Mouse (Mus musculus) adrenal gland, adult (tissue): ENCODE data around the gene Cyp2d11.
A peak's percentile ranks its signal among the peaks of the same experiment; 100 is the strongest.

ENCODE experiments used
- DNase-seq, 2 experiments: peaks; one replicate each; pipeline ENCODE4 v3.0.0; 2022 to 2023; ENCODE audit warnings: low spot score in 1 of 2; ENCODE audit not compliant: inconsistent age in 2 of 2

The Cyp2d11 gene

DNA sequence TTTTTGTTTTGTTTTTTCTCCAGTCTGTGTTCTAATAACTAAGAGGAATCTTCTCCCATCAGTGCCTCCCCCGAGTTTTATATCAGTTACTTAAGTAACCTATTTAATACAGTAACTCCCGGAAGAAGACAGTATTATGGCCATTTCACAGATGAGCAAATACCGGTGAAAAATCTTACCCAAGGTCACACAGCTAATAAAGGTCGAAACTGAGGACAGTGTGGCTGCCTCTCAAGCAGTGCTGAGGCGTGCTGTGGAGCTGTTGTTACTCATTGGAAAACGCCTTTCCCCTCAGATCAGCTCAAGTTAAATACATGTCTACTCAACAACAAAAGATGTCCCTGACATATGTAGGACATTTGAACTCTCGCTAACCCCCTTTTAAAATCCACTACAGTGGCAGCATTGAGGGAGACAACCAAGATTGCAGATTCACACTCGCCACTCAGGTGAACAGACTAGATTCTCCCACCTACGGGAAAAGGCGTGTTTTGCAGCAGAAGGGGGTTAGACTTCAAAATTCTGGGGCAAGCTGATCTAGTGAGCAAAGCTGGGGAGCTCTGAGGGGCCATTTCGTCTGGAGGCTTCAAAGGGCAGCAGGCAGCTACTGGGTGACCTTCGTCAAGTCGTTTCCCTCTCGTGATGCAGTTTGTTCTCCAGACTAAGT, 40.6 kb downstream of the Cyp2d11 start:
- peak in 1 of 2 experiments; percentile 85 for DNase-seq

DNA sequence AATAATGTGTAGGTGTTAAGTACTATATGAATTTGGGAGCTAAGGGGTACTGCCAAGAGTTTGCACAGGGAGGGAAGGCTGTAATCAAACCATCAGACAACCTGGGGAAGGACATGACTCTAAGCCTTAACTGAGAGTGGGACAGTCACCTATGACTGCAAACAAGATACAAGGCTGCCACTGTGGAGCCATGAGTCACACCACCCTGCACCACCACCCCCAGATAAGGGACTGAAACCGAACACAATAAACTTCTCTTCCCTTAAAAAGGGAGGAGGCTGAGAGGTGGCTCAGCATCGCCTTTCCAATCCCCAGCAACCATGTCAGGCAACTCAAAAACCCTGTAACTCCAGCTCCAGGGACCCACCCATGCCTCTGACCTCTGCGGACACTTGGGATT, 42.3 kb downstream of the Cyp2d11 start:
- peak; percentile 22 to 60 for DNase-seq

DNA sequence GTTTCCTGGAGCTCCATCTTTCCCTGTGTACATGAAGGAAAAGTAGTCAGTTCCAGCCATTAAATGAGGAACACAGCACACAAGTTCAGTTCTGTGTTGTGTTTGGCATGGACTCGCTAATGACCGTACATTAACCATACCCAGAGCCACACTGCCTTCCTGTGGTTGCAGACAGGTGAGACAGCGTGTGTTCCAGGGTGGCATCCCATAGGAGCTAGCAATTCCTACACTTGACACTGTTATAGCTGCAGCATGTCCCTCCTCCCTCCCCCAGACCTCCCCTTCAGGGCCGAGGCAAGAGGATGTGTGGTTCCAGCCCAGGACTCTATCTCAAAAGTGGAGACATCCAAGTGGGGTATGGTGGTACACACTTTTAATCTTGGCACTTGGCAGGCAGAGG, 43.5 kb downstream of the Cyp2d11 start:
- DNase-seq, result peak in 1 of 2 experiments; percentile 5

DNA sequence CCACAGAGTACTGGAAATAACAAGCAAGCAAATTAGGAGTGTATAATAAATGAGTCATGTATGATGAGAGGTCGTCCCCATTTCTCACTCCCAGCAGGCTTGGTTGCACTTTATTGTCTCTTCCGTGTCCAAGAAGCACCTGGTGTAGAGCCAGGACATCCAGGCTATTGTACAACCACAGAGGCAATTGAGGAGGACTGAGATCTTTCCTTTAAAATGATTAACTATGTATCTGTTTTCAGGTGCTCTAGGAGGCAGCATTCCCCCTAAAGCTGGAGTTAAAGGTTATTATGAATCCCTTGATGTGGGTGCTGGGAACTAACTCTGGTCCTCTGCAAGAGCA, 44.9 kb downstream of the Cyp2d11 start:
- no peak for DNase-seq

DNA sequence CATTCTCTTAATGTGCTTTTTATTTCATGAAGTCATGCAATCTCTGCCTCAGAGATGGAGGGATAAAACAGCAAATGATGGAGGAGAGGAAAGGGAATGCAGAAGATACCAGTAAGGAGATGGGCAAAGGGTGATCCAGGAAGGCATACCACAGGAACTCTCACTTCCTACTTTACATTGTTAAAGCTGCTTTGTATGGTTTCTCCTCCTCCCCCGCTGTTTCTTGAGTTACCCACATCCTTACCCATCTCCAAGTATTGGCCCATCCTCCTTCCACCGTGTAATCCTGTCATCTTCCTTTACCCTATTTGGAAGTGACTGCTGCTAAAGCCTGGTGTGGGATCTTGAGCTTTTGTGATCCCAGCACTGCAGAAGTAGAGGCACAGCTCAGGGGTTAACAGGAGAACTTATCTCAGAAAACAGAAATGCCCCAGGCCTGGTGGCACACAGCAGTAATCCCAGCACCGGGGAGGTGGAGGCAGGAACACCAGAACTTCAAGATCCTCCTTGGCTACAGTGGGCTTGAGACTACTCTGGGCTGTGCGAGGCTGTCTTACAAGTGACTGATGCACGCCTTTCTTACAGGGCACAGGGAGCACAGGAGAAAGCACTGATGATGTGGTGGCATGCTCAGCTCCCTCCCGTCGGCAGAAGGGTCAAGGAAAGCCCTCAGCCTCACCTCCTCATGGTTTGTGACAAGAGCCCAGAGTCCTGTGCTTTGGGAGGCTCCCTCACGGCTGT, 45.4 kb downstream of the Cyp2d11 start:
- peak; percentile 9 to 52 for DNase-seq

DNA sequence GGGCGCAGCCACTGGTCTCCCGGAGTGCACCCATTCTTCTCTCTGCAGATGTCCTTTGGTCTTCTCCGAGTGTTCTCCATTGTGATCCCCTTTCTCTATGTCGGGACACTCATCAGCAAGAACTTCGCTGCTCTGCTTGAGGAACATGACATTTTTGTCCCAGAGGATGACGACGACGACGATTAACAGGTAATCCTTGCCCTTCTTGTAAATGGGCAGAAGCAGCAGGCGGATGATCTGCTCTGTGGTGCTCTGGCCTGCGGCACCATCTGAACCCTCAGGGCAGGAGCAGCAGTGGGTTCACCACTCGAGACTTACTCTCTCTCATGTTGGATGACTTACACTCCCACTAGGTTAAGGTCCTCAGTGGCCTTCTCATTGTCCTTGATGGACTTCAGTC, 46.0 kb downstream of the Cyp2d11 start:
- peak in 1 of 2 experiments; percentile 51 for DNase-seq

DNA sequence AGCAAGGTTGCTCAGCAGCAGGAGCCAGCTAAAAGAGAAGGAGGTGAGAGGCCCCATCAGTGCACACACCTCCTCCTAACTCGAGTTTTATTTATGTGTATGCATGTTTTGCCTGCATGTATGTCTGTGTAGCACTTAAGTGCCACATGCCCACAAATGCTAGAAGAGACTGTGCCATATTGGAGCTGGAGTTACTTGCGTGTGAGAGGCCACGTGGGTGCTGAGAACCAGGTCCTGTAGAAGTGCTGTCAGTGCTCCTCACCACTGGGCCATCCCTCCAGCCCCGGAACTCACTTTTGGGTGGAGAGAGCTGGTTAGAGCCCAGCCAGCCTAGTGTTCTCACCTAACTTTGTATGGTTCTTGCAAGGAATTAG, 46.5 kb downstream of the Cyp2d11 start:
- no peak for DNase-seq

DNA sequence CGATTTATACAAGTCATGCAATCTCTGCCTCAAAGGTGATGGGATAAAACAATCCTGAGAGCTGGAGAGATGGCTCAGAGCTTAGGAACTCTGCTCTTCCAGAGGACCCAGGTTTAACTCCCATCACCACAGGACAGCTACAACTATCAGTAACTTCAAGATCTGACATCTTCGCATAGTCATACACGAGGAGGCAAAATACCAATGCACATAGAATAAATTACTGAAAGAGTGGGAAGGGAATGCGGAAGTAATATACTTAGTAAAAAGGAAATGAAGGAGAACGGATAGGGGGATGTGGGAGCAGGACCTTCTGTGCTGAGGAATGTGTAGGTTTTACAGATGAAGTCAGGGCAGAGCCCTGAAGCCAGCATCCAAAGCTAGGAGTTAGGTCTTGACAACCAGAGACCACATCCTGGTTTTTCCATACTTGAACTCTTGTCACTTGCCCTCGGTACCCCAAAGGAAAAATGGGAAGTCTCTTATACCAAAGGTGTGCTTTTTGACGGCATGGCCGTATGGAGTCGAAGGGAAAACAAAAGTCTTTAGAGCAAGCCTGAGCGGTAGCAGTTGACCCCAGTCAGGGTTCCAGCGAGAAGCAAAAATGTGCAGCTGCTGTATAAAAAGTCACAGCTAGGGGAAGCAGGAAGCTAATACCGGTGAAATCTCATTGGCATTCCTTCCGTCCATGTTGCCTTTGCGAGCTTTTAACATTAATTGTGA, 47.1 kb downstream of the Cyp2d11 start:
- DNase-seq, result peak in 1 of 2 experiments; percentile 66

DNA sequence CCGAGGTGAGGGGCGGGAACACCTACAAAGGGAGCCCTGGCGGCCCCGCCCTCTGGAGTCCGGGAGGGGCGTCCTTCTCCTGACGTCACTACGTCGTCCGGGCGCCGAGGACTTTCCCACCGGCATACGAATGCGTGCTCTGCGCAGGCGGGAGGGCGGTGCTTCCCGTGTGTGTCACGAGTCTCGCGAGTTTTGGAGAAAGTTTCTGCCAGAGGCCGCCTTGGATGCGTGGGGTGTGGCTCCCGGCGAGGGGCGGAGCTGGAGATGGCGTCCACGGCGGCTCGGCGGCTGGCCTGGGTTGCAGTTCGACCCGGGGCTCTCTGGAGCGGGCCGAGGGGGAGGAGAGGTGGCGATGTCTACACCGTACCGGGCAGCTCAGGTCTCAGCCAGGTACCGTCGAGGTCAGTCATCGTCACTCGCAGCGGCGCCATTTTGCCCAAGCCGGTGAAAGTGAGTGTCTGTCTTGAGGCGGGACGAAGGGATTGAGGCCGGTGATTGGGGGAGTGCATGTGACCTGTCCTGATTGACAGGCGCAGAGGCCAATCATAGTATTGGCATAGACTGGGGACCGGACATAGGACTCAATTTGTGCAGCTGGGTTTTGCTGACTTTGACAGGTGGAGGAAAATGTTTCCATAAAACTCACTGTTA, 47.9 kb downstream of the Cyp2d11 start:
- DNase-seq, result peak; percentile 98 to 99

DNA sequence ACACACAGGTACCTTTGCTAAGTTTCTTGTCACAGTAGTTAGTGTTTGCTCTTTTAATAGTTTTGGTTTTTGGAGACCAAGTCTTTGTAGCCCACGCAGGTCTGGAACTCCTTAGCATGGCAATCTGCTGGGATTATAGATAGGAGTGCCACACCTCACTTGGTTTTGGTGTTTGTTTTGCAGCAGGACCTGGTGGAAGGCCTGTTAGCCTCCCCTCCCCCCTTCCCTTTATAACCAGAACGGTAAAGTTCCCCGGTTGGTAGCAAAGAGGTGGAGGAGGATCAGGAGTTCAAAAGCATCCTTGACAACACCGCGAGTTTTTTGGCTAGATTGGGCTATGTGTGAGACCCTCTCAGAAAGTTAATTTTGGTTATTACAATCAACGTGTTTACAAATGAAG, 48.9 kb downstream of the Cyp2d11 start:
- DNase-seq, result peak in 1 of 2 experiments; percentile 38

DNA sequence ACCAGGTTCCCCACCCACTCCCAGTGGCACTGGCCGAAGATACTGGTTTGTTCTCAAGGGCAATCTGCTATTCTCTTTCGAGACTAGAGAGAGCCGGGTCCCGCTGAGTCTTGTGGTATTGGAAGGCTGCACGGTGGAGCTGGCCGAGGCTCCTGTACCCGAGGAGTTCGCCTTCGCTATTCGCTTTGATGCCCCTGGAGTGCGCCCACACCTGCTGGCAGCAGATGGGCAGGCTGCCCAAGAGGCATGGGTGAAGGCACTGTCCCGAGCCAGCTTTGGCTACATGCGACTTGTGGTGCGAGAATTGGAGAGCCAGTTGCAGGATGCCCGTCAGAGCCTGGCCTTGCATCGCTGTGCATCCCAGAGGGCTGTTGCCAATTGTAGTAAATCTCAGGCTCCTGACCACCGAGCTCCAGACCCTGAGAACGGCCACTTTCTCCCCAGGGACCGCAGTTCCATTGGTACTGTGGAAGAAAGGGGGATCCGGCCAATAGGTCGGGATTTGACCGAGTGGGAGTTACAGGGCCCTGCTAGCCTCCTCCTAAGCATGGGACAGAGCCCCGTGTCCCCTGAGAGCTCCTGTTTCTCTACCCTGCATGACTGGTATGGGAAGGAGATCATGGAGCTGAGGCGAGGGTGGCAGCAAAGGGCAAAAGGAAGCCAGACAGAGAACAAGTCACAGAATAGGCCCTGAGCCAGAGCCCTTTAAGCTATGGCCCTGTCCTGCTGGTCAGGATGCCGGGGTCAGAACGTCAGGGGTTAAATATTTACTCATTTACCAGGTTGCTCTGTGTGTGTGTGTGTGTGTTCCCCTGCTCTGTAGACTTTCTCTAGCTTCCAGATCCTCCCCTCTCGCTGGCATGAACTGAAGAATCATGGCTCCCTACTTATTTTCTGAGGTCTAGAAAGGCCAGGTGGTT, 50.2 kb downstream of the Cyp2d11 start:
- DNase-seq, result peak in 1 of 2 experiments; percentile 37

DNA sequence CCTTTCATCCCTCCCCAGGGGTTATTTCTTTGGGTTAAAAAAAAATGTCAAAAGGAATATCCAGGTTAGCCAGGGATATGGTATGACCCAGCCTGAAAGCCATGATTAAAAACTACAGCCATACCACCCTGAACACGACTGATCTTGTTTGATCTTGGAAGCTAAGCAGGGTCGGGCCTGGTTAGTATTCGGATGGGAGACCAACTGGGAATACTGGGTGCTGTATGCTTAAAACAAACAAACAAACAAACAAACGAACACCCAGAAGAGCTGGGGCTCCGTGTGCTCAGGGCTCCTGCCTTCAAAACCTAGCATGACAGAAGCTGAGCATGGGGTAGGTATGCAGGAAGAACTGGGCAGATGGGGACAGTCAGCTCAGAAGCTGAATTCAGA, 51.3 kb downstream of the Cyp2d11 start:
- DNase-seq, result no peak

DNA sequence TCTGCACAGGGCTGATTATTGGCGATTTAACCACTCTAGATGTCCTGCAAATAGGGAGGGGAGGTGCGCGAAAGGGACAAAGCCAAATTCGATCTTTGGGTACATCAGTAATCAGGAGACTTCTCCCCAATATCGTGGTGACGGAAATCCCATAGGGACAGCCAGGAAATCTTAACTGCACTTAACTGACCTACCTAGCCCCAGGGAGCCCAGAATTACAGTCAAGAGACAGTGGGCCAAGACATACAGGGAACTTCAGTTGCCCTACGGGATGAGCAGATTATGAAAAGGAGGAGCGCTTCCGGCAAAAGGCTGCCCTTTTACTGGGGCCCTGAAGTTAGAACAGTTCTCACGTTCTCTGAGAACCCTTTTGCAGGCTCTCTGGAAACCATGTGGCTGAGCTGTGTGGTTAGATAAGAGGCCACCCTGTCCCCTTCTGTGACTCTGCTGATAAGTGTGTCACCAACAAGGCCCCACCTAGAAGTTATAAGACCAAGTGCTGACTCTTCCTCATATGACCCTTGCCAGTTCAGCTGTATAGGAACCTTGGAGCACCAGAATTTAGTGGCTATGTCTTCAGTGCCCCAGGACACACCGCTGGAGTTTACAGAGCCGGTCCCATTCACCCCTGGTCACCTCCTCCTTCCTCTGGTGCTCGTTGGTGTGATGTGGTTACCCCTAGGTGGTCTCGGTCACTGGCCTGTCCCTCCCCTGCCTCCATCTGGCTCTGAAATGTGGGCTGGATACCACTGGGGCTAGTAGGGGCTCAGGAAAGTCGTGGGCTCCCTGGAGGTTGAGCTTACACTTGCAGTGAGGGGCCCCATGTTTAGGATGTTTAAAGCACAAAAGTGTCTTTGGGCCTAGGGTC, 51.9 kb downstream of the Cyp2d11 start:
- DNase-seq, result peak in 1 of 2 experiments; percentile 28

DNA sequence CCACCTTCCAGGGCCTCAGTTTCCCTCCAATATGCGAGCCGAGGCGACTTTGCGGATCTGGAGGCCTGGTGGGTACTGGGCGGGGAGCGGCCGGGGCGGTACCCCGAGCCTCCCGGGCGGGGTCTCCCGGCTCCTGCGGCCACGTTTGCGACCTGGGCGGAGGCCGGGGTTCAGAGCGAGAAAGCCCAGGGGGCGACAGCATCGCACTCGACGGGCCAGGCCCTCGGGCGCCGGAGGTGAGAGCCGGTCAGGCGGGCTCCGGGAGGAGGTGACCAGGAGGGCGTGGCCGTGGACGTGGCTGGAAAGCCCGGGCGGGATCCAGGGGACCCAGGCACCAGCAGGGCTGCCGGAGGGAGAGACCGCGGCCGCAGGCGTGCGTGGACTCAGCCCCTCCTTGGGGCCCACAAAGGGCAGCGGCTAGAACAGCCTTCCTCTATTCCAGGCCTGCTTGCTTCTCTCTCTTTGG, 52.8 kb downstream of the Cyp2d11 start:
- DNase-seq, result peak; percentile 61 to 78

DNA sequence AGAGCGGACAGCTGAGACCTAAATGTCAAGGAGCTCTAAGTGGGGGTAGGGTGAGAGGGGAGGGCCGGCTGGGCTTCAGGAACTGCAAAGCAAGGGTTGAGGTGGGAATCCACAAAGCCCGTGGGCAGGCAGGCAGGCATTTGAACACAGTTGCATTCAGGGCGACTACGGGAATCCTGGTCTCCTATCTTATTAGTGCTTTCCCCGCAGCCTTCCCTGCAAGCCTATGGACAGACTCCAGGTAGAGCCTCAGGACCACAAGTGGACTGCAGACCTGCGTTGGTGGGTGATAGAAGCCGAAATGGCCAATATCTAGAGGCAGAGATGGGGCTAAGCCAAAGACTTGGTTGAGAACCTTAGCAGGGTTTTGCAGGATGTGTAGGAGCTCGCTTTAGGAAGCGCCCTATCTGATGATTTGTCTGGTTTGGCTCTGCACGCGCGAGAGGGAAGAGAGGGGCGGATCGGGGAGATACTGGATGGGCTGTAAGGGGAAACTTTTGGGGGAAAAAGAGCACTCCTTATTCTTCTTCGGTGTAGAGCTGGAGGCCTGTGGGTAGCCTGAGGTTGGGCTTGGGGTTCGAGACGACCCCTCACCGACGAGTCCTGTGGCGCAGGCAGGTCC, 53.3 kb downstream of the Cyp2d11 start:
- peak in 1 of 2 experiments; percentile 37 for DNase-seq

DNA sequence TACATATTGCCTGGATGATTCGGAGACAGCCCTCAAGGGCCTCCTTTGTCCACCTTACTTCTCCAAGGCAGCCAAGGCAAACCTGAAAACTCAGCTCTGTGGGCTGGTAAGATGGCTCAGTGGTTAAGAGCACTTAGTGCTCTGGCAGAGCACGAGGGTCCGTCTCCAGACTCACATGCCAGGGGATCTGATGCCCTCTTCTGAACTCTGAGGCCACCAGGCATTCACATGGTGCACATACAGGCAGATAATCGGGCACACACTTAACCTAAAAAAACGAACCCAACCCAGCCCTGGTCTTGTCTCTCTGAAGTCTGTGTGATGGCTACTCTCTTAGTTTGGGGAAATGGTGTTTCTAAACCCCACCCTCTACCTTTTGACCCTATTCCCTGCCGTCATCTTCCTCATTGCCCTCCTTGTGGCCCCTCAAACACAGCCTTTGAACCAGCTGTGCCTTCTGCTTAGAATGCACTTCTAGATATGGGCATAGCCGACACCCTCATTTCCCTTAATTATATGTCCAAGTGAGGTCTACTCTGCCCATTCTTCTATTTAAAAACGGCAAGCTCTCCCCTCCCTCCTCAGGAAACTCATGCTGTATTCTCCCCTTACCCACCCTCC, 54.1 kb downstream of the Cyp2d11 start:
- DNase-seq, result peak in 1 of 2 experiments; percentile 32
